Mouse (Mus musculus) lung, postnatal 10 days (tissue): ENCODE data around the gene Hmgb3.
A peak's percentile ranks its signal among the peaks of the same experiment; 100 is the strongest.
"Not testable (repeated sequence)": the region's sequence is repeated elsewhere in the genome, so short reads cannot be mapped to it uniquely, and the experiment has no call there.

Experiments used
- DNase-seq: peaks from one replicate; pipeline ENCODE4 v3.0.0; 2021

The Hmgb3 gene

DNA sequence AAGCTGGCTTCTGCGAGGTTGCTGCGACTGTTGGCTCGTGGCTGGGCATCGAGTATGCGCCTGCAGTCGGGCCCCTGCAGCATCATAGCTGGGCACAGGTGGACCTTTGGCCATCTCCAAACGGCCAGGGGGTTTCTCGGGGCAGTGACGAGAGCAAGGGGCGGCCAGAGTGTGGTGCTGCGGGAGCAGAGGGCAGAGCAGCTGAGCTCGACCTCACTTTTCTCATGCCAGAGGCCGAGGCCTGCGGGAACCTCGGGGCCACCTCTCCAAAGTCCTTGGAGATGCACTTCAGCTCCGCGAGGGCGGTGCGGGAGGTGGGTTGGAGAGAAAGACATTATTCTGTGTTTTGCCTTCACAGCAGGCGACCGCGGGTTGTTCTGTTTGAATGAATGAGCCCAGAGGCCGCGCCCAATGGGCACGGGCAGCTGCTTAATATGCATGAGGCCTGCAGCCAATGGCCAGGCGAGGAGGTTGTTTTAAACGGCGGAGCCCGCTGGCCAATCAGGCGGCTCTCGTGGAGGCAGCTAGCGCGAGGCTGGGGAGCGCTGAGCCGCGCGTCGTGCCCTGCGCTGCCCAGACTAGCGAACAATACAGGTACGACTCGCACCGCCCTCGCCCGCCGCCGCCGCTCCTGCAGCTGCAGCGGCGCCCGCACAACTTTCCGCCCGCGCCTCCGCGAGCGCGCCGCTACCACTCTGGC, at the start of gene Hmgb3:
TSS of gene Hmgb3 (plus strand) at position 504 of the 700 bp plus-strand sequence.
- DNase-seq, result peak; percentile 88

DNA sequence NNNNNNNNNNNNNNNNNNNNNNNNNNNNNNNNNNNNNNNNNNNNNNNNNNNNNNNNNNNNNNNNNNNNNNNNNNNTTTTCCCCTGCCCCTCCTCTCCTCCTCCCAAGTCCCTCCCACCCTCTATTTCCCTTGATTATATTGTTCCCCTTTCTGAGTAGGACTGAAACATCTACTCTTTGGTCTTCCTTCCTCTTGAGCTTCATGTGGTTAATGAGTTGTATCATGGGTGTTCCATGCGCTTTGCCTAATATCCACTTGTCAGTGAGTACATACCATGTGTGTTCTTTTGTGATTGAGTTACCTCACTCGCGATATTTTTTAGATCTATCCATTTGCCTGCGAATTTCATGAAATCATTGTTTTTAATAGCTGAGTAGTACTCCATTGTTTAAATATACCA, 49.1 kb upstream of the Hmgb3 start:
- not testable (repeated sequence) for DNase-seq

DNA sequence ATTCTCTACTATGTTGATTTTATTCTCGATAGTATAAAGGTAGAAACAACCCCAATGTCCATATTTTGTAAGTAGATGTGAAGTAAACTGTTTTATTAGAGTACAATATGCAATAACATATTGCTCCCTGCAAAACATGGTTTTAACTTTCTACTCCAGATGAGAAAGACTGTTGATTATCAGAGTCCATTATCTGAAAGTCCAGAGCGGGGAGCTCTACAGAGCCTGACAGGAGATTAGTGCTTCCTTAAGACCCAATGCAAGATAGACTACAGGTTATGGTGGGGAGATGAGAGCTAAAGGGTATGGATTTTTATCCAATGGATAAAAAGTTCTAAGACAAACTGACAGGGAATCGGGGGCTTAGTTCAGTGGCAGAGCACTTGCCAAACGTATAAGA, 36.5 kb upstream of the Hmgb3 start:
- DNase-seq, result no peak

- no peak for DNase-seq
Measured at GRCm38 (mm10) chrX:71522889-71523288, 32.8 kb upstream of the Hmgb3 start.

DNA sequence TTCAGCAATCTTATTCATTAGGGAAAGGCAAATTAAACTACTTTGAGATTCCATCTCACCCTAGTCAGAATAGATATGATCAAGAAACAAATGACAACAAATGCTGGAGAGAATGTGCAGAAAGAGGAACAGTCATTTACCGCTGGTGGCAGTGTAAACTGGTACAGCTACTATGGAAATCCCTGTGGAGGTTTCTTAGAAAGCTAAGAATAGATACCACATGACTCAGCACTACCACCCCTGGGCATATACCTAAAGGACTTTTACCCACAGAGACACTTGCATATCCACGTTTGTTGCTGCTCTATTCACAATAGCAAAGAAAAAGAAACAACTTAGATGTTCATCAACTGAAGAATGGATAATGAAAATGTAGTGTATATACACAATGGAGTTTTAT, 31.4 kb upstream of the Hmgb3 start:
- no peak for DNase-seq

DNA sequence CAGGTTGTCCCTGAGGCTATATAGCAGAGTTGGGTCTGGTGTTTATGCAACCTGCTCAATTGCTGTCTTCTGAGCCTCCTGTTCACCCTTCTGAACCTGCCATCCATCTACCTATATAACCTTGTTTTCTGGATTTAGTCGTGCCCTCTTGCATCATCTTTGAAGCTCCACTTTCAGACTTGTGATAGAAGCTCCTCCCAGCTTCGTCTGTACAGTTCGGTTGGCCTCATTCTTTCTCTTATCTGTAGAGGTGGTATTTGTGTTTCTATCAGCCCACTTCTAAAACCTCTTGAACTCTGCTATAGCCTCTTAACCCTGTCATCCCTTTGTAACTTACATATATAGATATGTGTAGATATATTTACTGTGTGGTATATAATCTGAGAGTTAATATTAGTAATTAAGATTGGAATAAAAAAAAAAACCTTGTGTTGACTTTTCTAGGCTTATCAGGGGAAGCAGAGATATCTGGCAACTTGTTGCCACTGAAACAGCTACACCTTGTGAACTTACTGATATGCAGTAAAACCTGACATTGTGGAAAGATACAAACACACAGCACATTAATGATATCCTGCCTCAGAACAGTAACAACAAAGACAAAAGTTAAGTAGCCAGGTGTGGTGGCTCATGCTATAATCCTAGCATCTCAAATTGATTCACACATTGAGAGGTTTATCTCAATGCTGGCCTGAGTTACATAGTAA, 30.0 kb upstream of the Hmgb3 start:
- DNase-seq, result no peak

DNA sequence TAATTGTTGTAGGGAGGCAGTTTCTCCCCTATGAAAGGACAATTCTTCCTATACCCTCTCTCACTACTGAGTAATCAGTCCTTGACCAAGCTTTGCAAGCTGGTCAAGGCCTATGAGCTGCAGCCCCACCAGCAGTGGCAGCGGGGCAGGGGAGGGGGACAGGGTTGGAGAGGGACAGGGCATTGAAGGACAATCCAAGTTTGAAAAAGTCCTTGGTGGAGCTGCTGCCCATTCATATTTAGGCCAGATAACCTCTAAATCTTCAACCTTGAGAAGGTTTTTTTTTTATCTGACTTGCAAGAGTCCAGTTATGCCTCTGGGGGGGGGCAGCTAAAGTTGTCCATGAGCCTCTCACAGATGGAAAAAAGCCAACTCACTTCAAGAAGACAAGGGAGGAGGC, 28.3 kb upstream of the Hmgb3 start:
- no peak for DNase-seq

DNA sequence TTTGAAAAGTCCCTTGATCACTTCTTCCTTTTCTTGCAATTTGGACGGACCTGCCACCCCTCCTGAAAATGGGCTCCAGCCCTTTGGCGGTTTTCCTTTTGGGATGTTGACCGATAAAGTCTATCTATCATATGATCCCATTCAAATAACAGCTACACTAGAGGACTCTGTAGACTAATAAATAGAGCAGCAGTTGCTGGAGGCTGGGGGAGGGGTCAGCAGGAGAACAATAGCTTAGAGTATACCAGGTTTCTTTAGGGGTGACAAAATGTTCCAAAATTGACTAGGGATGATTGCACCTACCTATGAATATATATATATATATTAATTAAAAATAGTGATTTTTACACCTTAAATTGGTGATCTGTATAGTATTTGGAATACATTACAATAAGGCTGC, 27.6 kb upstream of the Hmgb3 start:
- no peak for DNase-seq

- DNase-seq, result peak; percentile 2
Measured at GRCm38 (mm10) chrX:71528646-71529045, 27.1 kb upstream of the Hmgb3 start.

DNA sequence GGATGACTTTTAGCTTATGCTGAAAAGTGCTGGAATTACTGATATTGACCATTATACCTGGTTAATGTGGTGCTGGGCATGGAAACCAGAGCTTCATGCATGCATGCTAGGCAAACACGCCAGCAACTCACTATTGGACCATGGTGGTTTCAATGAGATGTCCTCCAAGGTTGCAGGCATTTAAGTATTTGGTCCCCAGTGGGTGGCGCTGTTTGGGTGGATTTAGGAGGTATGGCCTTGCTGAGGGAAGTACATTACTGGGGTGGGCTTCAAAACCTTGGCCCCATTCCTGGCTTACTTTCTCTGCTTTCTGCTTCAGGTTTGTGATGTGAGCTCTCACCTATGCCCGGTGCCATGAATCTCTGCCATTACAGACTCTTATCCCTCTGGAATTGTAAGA, 23.1 kb upstream of the Hmgb3 start:
- peak; percentile 4 for DNase-seq

DNA sequence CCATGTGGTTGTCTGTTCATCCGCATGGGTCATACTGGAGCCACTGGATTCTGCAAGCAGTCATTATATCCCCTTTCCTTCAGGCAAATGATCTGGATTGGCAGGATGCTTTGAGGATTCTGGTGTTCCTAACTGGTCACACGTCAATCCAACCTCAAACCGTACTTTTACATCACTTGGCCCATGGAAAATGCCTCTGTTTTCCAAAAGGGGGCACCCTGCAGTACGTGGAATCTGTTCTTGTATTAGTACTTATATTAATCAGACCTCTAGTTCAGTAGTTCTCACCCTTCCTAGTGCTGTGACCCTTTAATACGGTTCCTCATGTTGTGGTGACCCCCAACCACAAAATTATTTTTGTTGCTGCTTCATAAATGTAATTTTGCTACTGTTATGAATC, 21.6 kb upstream of the Hmgb3 start:
- DNase-seq, result no peak

DNA sequence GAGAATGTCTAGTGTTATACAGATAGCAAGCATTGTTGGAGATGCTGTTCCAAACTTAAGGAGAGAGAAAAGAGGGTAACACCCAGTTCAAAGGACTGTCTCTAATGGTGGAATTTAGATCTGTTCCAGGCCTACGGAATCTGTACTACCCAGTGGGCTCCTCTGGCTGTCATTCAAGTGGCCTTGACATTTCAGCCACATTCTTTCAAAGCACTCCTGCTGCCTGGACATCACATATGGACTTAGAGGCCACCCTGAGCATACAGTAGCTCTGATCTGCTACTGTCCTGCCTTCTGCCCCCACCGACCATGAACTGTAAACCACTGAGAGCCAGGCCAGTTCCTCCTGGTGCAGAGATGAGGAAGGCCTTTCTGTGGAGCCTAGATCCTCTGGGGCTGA, 17.9 kb upstream of the Hmgb3 start:
- no peak for DNase-seq

GRCm38 (mm10) chrX:71540821-71541510, 14.8 kb upstream of the Hmgb3 start:
- peak; percentile 32 for DNase-seq

GRCm38 (mm10) chrX:71544731-71545130, 11.0 kb upstream of the Hmgb3 start:
- DNase-seq, result no peak

- DNase-seq, result no peak
Measured at GRCm38 (mm10) chrX:71545163-71545562, 10.6 kb upstream of the Hmgb3 start.

DNA sequence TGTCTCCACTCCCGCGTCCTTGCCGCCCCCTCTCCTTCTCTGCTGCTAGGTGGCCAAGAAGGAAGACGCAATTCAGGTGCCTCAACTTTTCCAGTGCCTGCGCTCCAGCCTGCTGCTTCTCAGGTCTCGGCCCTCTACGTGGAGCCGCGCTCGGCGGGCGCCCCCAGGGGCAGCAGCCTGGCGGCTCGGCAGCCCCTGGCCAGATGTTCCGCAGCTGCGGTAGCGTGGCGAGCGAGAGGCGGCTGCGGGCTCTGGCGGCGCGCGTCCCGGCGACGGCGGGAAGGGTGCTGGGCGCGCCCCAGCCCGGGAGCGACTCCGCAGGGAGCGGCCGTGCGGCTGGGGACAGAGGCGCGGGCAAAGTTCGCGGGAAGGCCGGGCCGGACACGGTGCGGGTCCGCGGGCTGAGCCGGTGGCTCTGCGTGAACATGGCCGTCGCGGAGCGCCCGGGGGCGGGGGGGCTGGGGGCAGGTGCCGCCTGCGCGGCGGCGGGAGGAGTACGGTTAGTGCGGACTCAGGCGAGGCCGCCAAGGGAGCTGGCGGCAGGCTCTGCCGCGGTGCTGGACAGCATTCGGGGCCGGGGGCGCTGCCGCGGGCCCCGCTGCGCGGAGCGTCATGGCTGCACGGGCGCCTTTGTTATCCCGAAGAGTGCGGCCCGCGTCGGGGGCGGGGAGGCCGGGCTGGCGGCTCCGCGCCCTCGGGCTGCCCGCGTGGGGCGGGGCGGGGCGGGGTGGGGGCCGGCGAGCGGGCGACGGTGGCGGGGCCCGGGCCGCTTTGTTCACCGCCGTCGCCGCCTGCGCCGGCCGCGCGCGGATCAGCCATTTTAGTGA, 610 bp downstream of the Hmgb3 start:
- peak; percentile 10 for DNase-seq

DNA sequence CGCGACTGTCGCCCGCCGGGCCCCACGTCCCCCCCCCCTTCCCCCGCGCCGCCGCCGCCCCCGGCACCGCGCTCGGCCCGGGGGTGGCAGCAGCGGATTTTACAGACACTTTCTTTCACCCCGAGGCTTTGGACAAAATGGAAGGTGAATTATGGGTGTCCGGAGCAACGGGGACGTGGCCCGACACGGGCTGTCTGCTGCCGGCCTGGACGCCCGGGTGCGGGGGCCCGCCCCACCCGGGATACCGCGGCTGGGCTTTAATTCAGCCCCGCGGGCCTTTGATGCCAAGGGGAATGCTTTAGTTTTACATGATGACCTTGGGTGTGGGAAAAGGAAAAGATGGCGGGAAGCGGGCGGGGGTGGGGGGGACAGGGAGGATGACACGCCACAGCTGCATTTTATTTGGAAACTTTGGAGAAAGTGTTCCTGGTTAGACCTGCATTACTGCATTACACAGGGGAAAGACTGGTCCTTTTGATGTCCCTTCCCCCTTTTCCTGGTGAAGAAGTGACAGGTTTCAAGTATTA, 1.3 kb downstream of the Hmgb3 start:
- no peak for DNase-seq

GRCm38 (mm10) chrX:71559336-71559735, 3.6 kb downstream of the Hmgb3 start:
- DNase-seq, result no peak

DNA sequence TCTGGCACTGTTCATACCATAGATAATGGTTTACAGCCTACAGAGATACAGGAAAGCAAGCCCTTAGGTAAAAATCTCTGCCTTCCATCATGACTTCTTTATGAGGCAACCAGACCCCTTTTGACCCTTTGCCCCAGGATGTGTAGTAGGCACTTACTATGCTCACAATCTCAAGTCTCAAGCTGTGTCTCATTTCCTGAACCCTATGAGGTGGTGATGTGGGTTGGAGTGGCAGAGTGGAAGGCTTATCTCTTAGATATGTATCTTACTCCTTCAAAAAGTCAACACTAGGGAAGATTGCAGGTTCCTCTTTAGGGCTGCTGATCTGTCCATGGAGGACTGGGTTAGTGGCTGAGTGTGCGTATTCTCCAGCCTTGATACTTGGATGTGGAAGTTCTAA, 5.1 kb downstream of the Hmgb3 start:
- DNase-seq, result no peak

DNA sequence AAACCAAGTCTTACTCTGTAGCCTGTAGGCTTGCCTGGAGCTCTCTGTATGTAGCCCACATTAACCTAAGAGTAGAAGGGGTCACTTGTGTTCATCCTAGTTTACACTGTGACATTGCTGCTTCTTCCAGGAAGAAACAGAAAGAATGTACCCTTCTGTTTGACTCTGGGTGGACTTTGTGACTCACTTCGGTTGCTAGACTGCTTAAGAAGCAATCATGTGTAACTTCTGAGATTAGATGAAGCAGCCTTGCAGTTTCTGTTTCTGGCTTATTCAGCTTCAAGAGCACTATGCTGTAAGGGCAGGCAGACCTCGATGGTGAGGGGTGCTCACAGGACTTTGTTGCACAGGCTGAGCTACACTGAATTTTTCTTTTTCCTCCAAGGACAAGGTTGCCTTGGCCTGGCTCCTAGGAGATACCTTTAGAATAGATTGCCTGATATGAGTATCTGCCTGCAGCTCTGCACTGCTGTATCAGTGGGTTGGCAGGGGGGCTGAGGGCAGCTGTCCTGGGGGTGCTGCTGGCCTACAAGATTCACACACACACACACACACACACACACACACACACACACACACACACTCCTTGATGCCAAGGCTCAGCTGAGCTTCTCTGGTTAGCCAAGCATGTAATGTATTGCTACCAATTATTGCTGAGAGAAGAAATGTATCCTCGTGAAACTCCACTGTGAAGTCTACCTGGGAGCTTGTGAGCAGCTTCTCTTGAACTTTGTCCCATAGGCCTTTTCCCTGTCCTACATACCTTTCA, 17.6 kb downstream of the Hmgb3 start:
- DNase-seq, result no peak

GRCm38 (mm10) chrX:71575550-71575949, 19.8 kb downstream of the Hmgb3 start:
- peak; percentile 2 for DNase-seq

DNA sequence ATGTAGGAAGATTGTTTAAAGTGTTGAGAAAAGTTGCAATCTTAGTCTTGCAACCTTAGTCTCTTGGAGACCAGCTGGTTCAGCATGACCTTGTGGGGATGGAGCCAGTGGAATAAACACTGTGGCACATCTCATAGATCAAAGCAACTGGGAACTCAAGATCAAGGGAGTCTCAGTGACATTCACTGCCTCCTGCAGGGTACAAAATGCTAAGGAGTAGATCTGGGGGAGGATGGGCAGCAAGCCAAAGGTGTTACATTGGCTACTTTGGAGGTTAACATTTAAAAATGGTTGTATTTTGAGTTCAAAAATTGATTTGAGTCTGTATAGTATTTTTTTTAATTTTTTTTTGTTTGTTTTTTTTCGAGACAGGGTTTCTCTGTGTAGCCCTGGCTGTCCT, 33.5 kb downstream of the Hmgb3 start:
- no peak for DNase-seq
